Mouse (Mus musculus) liver, adult 2 months (tissue): Measurements from ENCODE around the gene Gstt4.

Experiments
- CTCF ChIP-seq: fragments of 200-500 bp; IDR thresholded peaks from 2 replicates; pipeline ENCODE4 v1.5.1; 2011; ENCODE audit warnings: low read depth, low read length, control low read depth
- POLR2A ChIP-seq: fragments of 200-500 bp; IDR thresholded peaks from 2 replicates; pipeline ENCODE4 v1.6.1; 2011; ENCODE audit warnings: low read length, control low read depth; ENCODE audit not compliant: insufficient read depth; ENCODE audit errors: extremely low read depth

GRCm38 (mm10) chr10:75777885-75778284 lies 44.5 kb downstream of the Gstt4 start:
- TF ChIP-seq CTCF (no peak), POLR2A (no peak)
